Mouse (Mus musculus): ENCODE data around the gene Rbm48.
"Not testable (repeated sequence)": the region's sequence is repeated elsewhere in the genome, so short reads cannot be mapped to it uniquely, and the experiment has no call there.

The Rbm48 gene

GRCm38 (mm10) chr5:3596399-3596766 is at the start of gene Rbm48:
Gene Rbm48 (minus strand): TSS chr5:3596585.
- peak; percentile 87 for DNase-seq

- no peak for DNase-seq
Observed at GRCm38 (mm10) chr5:3645326-3645725, 48.9 kb upstream of the Rbm48 start.

DNA sequence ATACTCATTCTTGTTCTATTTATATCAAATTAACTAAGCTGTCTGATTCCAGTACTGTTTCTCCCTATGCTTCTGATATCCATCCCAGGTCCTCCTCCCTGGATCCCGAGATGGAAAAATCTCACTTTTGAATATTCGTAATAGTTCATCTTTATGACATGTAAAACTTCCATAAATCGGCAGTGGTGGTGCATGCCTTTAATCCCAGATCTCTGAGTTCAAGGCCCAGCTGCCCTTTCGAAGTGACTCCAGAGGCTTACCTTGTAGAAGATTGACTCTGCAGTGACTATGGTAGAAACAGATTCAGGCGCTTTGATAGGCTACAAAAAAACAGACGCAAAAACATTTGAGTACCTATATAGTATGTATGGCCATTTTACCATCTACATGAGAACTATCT is 48.2 kb upstream of the Rbm48 start:
- no peak for DNase-seq

DNA sequence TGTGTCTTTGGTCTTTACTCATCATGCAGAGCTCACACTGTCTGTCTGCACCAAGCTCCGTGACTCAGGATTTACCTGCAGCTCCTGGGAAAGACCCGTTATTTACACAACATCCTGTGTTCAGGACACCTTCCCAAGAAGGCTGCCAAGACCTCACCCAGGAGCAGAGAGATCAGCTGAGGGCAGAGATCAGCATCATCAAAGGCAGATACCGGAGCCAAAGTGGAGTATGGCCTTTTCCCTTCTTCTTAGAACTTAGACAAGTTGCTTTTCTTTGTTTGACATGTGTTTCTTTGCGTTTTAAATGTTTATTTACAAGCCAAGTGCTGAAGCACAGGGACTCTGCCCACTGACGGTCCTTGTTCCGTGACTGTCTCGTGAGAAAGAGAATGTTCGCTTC is 38.9 kb upstream of the Rbm48 start:
- DNase-seq = no peak

DNA sequence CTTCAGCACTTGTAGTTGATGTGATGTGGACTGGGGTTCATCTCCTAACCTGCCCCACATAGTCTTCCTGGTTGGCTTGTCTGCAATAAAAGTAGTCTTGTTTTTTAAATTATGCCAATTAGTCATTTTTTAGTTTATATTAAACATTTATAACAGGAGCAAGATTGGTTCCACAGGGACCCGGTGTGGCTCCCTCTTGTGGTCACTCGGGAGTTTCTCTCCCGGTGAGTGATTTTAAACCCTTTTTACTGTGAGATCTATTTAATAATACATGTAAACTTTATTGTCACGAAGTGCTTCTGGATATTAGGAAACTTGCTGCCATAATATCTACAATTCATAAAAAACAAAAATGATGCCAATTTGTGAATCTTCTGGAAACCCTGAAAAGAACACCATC is 37.6 kb upstream of the Rbm48 start:
- DNase-seq = peak; percentile 17

GRCm38 (mm10) chr5:3633315-3633714 is 36.9 kb upstream of the Rbm48 start:
- DNase-seq = no peak

- no peak for DNase-seq
Observed at GRCm38 (mm10) chr5:3632285-3632684, 35.9 kb upstream of the Rbm48 start.

DNA sequence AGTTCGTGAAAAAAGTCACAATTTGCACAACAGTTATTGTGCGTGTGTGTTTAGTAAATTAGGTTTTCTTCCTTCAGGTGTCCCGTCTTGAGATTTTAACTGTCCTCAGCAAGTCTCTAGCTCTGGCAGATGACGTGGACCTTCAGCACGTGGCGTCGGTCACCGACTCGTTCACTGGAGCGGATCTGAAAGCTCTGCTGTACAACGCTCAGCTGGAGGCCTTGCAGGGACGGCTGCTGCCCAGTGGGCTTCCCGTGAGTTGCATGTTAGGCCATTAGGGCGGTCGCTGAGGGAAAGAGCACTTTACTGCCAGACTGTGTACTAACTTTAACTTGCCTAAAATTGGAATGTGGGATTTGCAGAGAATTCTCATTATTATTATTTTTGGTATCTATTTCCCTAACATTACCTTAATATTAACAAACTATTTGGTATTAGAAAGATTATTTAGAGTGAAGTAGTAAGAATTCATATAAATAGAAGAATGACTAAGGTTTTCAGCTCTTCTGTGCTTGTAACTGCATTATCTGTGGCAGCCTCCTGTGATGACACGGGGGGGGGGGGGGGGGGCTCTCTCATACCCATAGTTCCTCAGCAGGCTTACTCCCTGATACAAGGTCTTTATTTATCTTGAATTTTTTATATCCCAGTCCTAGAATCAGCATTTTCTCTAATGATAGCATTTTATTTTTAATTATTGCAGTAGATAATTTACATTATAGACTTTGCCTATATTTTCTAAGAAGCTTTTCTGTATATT is 35.3 kb upstream of the Rbm48 start:
- peak; percentile 24 for DNase-seq

GRCm38 (mm10) chr5:3630055-3630454 is 33.7 kb upstream of the Rbm48 start:
- no peak for DNase-seq

GRCm38 (mm10) chr5:3620486-3620885 is 24.1 kb upstream of the Rbm48 start:
- no peak for DNase-seq

- DNase-seq = not testable (repeated sequence)
Observed at GRCm38 (mm10) chr5:3611835-3612234, 15.4 kb upstream of the Rbm48 start.

DNA sequence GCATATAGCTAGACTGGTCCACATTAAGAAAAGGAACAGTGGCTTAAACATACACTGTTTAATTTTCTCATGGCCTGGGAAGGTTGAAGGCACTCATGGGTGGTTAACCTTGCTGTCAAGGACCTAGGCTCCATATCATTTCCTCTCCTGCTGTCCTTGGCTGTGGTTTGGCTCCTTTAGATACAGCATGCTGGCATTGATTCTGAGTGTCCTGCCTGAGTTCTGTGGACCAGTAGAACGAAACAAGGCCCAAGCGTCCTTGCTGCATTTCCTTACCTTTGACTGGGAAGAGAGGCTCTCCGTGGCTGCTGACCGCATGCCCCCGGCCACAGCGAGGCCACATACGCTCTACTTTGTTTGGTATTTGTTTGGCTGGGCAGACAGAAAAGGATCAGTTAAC is 12.9 kb upstream of the Rbm48 start:
- no peak for DNase-seq

DNA sequence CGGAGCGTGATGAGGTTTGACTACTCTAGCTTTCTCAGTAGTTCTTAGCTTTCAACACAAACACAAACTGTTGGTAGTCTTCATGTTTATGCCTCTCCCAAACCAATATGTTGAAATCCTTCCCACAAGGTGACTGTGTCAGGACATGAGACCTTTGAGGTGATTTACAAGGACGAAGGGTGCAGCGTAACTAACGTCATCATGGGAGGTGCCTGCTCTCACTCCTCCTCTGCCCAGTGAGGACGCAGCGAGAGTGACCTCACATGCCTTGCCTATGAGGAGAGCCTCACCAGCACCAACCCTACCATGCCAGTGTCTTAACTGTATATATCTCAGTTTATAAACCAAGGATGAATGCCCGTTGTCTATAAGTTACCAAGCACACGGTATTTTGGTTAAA is 10.7 kb upstream of the Rbm48 start:
- DNase-seq = no peak

DNA sequence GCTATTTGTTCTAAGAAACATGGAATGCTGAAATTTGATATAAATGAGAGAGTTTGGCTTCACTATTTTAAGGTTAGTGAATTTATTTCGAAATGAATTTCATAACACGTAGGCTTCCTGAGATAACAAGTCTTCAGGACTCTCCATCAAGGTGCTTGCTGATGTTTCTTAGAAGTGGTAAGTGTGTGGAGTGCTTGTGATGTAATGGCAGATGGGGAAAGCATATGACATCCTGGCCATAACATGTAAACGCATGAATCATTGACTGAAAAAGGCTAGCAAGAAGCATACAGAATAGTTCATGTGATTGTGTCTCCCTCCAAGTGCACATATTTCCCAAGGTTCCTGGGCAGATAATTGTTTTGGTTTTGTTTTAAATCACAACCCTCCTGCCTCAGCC is 4.4 kb upstream of the Rbm48 start:
- DNase-seq = no peak

DNA sequence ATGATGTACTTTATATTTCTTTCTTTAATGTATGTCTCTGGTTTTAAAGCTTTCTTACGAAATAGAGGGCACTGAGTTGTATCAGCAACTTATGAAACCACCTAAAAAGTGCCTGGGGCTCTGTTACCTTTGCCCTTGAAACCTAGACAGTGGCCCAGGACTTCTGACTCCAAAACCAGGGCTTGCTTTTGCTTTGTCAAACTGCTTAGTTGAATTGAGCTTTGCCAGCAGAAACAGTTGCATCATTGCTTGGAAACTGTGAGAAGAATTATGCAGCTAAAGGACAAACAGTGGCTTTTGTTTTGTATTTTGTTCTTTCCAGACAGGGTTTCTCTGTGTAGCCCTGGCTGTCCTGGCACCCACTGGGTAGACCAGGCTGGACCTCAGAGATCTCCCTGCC is 3.9 kb upstream of the Rbm48 start:
- DNase-seq = no peak

DNA sequence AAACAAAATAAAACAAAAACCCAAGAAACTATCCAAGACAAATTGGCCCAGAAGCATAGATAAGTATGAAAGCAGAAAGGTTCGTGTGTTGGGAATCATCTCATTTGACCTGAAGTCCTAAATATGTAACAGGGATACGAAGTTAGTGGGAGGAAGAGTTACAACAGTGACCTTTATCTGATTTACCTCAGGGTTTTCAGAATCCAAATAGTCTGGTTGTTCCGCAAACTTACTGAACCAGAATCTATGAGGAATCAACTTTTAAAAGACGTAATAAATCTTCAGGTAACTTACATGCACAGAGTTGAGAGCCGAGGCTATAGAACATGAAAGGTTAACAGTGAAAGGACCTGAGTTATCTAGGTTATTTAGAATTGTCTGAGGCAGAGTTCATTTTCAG is 2.4 kb upstream of the Rbm48 start:
- no peak for DNase-seq

DNA sequence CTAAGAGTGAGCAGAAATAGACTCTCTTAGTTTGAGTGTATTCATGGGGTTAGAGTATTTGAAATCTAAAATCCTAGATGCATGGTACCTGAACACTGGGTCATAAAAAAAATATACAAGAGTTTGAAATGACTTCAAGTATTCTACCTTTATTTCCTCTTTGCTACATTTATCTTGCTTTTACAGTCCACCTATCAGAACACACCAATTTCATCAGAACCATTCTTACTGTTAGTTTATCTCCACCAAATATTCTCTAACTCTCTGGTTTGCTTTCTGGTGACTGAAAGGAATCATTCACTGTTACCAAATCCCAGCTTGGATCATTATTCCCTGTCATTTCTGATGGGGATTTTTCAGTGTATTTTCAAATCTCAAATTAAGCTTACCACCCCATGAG is 786 bp upstream of the Rbm48 start:
- DNase-seq = no peak

GRCm38 (mm10) chr5:3595693-3596398 is 539 bp downstream of the Rbm48 start, which contains the start of gene Pex1:
Gene Pex1 (plus strand): TSS chr5:3596066.
- peak; percentile 97 for DNase-seq

GRCm38 (mm10) chr5:3579066-3579465 is 17.3 kb downstream of the Rbm48 start:
- no peak for DNase-seq

- DNase-seq = no peak
Observed at GRCm38 (mm10) chr5:3577939-3578338, 18.4 kb downstream of the Rbm48 start.

- no peak for DNase-seq
Observed at GRCm38 (mm10) chr5:3574825-3575224, 21.6 kb downstream of the Rbm48 start.

- DNase-seq = no peak
Observed at GRCm38 (mm10) chr5:3571266-3571665, 25.1 kb downstream of the Rbm48 start, which contains the start of gene 1700109H08Rik. Gene 1700109H08Rik (plus strand): TSS chr5:3571566.

- no peak for DNase-seq
Observed at GRCm38 (mm10) chr5:3554198-3554597, 42.2 kb downstream of the Rbm48 start.

GRCm38 (mm10) chr5:3551481-3551880 is 44.9 kb downstream of the Rbm48 start:
- DNase-seq = no peak

GRCm38 (mm10) chr5:3546226-3546625 is 50.2 kb downstream of the Rbm48 start:
- no peak for DNase-seq
